Mouse (Mus musculus): ENCODE measurements around the gene Edem1. TPM values are rescaled to one million over a fixed set of nuclear protein-coding genes. Genes with fewer than 3 reads are reported as not detected.

Edem1 gene
- polyA plus RNA-seq, 1 experiment, result 15.4 TPM

- H3K4me2 ChIP-seq (ENCODE audit: low read depth), result no peak overlapping the region
- no peaks in the 10 kb centered on the region for H3K36me3 ChIP-seq (ENCODE audit: control insufficient read depth, insufficient read depth)
- H3K27me3 ChIP-seq (ENCODE audit: control insufficient read depth, insufficient read depth, insufficient read length), result no peaks in the 10 kb centered on the region
- TF ChIP-seq POLR2AphosphoS2 (IDR thresholded peaks at IDR 0.05; ENCODE audit: insufficient read length, low read depth), result no peak
- H3K79me2 ChIP-seq (ENCODE audit: control insufficient read depth, insufficient read depth), result no peaks in the 10 kb centered on the region
- H3K4me3 ChIP-seq, result no peak overlapping the region
- no peak overlapping the region for H3ac ChIP-seq (ENCODE audit: control insufficient read depth, insufficient read length)
These were observed 78.1 kb downstream of the Edem1 start for GRCm38 (mm10) chr6:108906539-108906938.

Other genes with a start within 250 kb of the Edem1 start
- gene Bhlhe40, start 168.0 kb upstream of the Edem1 start, polyA plus RNA-seq (2012; fragmentation: generic; extraction: Trizol), result 120 TPM
- gene Arl8b, start 45.5 kb upstream of the Edem1 start, polyA plus RNA-seq (2012; fragmentation: generic; extraction: Trizol), result 41.2 TPM